Mouse (Mus musculus) naive thymus-derived CD4-positive, alpha-beta T cell, adult 2 months (primary cell): ENCODE results near the gene Bicd2.
A peak's percentile ranks its signal among the peaks of the same experiment; 100 is the strongest.
"Not testable (repeated sequence)": the region's sequence is repeated elsewhere in the genome, so short reads cannot be mapped to it uniquely, and the experiment has no call there.

Experiments
- DNase-seq: peaks from one replicate; pipeline ENCODE4 v3.0.0-alpha.2; 2011; ENCODE audit warnings: low read depth

Gene Bicd2

DNA sequence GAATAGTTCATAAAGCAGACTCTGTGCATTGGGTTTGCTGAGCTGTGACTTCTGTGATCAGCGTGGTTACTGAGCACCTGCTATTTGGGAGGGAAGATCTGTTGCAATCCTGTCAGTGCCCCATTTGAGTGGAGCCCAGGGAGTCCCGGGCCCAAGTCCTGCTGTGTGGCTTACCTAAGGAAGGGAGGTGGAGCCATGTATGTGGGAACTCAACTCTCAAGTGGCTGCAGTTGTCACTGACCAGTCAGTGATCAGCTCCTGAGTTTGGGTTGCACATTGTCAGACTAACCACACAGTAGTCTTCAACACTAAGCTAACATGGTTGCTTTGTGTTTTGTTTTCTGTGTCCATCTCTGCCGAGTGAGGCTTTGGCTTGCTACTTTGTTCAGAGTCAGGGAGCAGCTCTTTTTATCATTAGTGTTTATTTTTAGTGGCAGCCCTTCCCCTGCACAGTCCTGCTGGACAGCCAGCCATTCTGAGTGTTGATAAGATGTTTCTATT, 19.6 kb downstream of the Bicd2 start:
- no peak for DNase-seq

DNA sequence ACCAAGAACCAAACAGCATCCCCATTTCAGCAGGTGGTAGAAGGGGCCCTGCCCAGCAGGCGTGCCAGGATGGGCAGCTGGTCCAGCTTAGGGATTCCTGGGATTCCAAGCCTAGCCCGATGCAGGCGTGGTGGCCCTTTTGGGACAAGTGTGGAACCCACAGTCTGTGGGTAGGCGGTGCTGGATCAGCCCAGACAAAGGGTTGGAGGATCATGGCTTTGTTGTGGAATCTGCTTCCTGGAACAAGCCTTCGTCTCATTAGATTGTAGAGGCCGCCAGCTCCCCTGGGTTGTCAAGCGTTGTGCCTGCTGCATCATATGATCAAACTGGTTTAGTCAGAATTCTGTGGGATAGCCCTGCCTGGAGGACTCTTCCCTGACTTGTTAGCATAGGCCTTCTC, 21.0 kb downstream of the Bicd2 start:
- no peak for DNase-seq

DNA sequence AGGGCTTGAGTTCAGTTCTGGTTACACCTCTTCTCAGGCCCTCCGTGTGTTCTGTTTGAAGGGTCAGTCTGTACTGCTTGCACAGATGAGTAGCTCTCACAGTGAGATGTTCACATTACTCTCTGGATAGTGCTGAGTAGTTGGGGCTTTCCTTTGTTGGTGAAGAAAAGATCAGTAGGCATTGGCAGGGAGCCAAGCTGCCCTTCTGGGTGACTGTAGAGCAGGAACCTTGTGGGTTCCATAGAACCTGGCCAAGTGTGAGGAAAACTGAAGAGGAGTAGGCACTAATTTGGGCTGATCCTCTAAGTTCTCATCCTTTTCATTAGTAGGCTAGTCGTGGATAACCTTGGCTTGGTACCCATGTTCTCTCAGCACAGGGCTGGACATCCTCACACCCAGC, 21.4 kb downstream of the Bicd2 start:
- peak; percentile 44 for DNase-seq

DNA sequence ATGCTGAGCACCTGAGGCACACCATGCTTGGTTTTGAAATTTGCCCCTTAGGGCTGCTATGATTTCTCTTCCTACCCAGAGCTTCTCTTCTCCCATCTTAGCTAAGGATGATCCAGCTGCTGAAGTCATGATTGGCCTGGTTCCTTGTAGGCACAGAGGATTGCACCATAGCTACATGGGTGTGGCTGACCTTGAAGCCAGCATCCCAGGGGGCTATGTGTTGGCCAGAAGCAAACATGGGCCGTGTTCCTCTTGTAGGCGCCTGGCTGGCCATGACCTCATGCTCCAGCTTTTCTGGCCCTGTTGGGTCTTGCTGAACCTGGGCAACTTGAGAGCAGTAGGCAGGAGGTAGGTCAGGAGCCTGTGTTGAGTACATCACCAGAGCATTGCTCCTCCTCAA, 23.3 kb downstream of the Bicd2 start:
- no peak for DNase-seq

DNA sequence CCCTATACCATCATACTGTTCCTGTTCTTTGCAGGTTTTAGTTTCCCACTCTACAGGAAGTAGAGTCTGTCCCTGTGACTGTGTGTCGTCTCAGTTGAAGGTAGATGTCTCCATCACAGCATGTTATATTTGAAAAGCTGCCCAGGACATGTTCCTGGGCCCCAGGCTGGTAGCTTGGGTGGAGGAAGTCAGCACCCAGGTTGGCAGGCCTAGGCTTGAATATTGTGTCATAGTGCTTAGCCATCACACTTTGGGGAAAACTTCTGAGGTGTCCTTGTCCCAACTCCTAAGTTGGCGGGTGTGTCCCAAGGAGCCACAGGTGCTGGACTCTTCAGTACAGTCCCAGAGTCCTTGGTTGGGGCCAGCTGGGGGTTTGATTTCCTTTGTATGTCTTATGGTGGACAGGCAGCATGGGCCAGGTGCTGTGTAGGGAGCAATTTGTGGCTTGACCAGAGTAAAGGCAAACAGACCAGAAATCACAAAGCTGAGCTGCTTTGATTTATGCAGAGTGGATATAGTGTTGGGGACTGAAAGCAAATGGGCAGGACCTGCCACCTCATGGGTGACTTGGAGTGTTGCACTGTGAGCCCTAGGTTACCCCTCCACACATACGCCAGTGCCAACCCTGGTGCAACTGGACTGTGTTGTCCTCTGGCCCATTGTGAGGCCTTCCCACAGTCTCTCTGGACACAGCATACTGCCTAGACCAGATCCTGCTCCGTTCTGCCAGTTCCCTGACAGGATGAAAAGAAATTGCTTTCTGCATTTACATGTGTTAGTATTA, 26.5 kb downstream of the Bicd2 start:
- DNase-seq: no peak

DNA sequence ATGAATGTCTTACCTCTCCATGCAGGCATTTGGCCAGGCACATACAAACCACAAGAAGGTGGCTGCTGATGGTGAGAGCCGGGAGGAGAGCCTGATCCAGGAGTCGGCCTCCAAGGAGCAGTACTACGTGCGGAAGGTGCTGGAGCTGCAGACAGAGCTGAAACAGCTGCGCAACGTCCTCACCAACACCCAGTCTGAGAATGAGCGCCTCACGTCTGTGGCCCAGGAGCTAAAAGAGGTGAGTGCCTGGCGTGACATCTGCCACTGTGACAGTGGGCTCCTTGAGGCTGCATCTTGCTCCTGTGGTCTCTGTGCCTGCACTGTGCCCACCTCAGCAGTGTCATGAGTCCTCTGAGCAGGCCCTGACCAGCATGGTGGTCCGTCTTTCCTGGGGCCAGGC, 28.0 kb downstream of the Bicd2 start:
- DNase-seq: no peak

DNA sequence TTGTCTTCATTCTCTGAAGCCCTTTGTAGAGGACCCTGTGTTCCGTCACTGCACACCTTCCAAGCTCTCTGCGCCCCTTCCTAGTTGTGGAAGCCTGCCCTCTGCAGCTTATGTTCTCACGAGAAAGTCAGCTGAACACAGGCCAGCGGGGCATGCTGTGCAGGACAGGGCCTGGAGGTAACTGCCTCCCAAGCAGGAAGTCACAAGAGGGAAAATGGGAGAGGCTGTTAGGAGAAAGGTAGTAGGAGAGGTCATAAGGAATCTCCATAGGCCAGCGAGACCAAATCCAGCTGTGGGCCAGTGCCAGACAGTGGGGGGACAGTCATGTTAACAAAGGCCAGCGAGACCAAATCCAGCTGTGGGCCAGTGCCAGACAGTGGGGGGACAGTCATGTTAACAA, 28.8 kb downstream of the Bicd2 start:
- not testable (repeated sequence) for DNase-seq

DNA sequence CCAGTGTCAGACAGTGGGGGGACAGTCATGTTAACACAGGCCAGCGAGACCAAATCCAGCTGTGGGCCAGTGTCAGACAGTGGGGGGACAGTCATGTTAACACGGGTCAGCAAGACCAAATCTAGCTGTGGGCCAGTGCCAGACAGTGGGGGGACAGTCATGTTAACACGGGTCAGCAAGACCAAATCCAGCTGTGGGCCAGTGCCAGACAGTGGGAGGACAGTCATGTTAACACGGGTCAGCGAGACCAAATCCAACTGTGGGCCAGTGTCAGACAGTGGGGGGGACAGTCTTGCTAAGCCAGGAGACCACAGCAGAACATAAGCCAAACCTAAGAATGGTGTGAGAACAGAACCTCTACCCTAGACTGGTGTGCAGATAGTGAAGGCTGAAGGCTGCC, 29.5 kb downstream of the Bicd2 start:
- not testable (repeated sequence) for DNase-seq

DNA sequence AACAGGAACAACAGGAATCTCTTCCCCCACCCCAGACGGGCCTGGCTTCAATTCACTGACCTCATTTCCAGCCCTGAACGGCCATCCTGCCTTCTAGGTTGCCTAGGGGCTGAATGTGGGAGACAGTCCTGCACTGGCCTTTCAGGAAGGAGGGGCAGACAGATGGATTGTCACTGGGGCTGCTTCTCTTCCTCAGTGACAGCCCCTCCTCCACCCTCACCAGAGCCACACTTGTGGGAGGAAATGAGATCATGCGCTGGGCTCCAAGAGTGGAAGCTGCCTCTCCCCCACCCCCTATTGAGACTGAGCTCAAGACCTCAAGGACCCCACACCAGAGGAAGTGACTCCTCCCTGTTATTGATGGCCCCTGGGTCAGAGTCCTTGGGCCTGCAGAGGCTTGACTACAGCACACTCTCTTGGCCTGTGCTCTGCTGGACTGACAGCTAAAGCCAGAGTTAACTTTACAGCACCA, 30.1 kb downstream of the Bicd2 start:
- peak; percentile 68 for DNase-seq

DNA sequence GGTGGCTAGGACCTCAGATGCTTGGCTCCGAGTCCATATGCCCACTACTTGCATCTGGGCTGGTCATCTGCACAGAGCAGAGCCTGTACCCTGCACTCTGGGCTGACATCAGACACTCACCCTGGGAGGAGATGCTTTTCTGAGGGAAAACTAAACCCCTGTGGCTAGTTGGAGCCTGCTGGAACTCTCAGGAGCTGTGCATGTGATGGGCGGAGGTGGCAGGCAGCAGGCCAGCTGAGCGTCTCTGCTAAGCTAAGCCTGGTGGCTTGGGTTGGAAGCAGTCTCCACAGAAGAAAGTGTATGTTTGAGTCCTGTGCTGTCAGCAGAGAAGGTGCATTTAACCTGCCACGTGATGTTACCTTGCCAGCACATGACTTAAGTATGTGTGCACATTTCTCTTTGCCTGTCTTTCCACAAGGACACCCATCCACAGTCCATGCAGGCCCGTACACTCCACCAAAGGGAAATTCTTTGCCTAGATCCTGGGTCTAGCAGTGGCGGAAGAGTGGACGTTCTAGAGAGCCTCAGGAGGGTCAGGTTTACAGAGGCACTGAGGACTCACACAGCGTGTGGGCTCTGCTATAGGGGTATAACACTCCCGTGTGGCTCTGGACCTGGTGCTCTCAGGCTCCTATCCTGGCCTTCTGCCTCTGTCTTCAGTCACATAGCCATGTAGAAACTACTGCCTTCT, 31.1 kb downstream of the Bicd2 start:
- no peak for DNase-seq

DNA sequence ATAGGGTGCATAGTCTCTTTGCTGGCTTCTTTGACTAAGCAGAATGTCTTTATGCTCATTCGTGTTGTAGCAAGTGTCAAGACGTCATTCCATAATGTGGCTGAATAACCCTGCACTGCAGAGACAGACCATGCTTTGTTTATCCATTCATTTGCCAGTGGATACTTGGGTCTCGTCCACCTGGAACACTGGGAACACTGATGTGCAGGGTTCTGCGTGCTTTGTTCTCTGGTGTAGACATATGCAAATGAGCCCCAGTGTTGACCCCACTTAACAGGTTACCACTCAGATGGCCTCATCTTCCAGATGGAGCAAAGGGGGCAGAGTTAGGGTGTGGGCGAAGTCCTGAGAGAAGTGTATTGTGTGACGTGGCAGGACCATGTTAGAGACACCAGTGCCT, 32.9 kb downstream of the Bicd2 start:
- no peak for DNase-seq

DNA sequence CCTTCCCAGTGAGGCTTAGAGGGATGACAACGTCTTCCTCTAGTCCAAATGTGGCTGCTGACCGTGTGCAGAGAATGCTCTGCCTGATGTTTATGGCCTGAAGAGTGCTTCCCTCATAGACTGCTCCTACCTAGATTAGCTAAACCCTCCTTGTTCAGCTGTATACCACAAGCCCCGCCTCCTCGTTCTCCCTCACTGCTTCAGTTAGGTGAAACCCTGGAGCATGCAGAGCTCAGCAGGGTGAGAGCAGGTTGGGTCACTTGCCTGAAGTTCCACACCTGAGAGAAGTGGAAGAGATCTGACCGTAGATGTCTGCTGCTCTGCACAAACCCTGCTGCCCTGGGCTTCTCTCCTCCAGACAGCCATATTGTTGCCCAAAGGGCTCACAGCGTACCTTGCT, 33.3 kb downstream of the Bicd2 start:
- DNase-seq: no peak

DNA sequence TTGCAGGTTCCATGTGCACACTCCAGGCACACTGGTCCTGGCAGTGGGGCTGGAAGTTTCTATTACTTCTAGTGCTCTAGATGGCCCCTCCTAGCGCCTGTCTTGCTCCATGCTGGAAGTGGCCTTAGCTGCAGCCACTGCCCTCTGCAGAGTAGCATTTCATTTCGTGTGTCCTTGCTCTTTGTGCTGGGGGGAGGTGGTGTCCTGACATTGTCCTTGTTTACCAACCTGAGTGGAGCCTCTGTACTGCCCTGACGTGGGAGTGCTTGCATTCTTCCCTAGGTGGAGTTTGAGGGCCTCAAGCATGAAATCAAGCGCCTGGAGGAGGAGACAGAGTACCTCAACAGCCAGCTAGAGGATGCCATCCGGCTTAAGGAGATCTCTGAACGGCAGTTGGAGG, 36.2 kb downstream of the Bicd2 start:
- DNase-seq: no peak

DNA sequence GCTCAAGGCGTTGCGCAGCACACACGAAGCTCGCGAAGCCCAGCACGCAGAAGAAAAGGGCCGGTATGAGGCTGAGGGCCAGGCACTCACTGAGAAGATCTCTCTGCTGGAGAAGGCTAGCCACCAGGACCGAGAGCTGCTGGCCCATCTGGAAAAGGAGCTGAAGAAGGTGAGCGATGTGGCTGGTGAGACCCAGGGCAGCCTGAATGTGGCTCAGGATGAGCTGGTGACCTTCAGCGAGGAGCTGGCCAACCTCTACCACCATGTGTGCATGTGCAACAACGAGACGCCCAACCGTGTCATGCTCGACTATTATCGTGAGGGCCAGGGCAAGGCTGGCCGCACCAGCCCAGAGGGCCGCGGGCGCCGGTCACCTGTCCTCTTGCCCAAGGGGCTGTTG, 37.9 kb downstream of the Bicd2 start:
- DNase-seq: no peak

DNA sequence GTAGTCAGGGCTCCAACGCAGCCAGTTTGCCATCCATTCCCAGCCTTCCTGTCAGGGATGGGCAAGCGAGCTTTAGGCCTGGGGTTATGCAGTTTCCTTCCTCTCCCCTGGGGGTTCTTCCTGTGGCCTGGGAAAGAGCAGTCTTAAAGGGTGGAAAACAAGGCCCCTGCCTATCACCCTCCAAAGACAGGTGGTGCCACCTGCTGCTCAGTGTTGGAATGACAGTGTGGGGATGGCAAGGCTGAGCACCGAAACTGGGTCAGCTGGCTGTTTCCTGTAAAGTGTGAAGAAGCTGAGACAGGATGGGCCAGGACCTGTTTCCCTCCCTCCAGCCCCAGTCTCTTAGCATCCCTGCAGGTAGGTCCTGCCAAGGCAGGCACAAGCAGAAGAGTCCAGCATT, 39.8 kb downstream of the Bicd2 start:
- peak; percentile 88 for DNase-seq

DNA sequence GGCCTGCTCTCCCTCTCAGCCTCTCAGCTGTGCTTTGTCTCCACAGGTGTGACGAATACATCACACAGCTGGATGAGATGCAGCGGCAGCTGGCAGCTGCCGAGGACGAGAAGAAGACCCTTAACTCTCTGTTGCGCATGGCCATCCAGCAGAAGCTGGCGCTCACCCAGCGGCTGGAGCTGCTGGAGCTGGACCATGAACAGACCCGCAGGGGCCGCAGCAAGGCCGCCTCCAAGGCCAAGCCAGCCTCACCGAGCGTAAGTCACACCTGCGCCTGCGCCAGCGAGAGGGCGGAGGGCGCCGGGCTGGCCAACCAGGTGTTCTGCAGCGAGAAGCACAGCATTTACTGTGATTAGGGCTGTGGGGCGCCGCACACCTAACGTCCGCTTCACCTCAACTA, 41.6 kb downstream of the Bicd2 start:
- DNase-seq: no peak

DNA sequence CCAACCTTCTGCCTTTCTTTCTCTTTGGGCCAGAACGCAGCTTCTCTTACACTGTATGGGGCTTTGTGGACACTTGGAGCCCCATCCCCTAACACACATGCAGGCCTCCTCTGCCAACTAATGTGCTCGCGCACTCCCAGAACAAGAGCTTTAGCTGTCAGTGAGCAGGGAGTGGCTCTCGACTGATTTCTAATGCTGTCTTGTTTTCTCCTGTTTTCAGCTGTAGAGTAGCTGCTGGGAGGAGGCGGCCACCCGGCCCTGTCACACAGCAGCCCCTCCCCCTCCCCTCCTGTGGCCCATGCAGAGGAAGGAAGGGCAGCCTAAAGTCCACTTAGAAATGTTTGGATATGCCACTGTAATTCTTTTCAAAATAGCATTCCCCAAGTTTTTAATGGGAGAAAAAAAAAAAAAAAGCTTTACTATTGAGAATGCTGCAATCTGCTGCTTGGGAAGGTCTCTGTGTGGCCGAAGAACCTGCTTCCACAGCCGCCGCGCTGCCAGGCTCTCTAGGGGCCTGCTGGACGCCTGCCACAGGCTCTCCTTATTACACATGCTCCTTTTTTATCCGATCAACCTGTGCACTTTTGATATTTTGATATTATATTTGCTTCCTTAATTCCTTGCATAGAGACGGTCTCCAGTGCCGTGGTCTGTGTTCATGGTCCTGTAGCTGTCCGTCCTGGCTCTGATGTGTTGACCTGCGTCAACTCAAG, 43.5 kb downstream of the Bicd2 start:
- no peak for DNase-seq

DNA sequence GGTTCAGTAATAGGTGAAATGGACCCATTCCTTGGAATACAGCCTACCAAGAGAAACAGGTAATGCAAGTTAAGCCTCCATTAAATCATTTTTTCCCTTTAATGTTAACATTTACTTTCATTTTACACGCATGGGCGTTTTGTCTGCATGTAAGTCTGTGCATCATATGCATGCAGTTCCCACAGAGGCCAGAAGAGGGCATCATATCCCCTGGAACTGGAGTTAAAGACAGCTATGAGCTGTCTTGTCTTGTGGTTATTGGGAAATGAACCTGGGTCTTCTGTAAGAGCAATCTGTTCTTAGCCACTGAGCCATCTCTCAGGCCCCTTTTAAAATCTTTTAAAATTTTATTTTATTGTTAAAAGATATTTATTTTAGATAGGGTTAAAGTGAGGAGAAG, 50.0 kb downstream of the Bicd2 start:
- DNase-seq: peak; percentile 40

DNA sequence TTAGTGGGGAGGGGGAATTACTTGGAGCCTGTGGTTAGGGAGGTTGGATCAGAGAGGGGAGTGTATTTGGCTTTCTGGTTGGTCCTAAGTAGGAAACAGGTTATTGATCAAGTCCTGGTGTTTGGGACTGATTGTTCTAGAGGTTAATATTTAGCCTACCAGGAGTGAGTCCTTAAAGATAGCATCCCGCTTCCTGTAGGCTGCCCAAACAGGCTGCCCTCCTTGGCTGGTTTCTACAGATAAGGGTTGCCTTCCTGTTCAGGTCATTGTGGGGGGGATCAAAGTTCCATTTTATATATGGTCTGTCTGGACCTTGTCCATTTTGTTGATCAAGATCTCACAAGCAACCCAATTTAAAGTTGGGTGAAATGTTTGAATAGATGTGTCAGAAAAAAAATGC, 52.2 kb downstream of the Bicd2 start:
- DNase-seq: no peak

DNA sequence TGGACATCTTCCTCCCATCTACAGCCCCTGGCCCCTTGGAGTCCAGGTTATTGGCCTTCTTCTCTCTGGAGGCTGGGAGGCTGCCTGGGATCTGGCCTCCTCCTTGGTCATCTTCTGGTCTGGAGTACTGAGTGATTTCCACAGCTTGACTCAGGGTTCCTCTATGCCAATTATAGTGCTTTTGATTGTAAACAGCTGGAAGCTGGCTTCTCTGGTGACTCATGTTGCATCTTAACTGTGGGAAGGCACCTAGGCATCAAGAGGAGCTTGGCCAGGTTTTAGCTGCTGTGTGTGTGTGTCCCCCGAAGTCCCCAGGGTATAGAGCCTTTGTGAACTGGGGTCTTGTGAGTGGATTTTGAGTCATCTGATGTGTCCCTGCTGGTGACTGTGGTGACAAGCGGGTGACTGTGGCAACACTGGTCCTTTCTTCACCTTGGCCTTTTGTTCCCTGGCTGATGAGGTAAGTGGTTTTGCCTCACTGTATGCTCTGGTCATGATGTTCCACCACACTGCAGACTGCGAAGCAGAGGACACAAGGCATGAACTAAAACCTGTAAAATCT, 53.6 kb downstream of the Bicd2 start:
- DNase-seq: no peak

DNA sequence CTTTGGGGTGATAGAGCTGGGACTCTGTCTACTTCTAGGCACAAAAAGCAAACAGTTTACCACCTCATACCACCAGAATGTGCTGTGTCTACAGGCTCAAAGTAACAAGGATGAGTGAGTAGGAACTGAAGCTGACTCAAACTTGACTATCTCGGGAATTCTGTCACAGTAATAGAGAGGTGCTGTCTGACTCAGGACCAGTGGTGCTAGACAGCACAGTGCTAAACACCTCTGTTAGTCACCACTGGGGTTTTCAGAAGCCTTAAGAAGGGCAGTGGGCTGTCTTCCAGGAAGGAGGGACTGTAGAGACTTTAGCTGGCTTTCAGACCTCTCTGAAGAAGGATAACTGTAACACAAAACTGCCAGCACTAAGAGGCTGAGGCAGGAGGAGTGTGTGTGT, 55.4 kb downstream of the Bicd2 start:
- DNase-seq: no peak

DNA sequence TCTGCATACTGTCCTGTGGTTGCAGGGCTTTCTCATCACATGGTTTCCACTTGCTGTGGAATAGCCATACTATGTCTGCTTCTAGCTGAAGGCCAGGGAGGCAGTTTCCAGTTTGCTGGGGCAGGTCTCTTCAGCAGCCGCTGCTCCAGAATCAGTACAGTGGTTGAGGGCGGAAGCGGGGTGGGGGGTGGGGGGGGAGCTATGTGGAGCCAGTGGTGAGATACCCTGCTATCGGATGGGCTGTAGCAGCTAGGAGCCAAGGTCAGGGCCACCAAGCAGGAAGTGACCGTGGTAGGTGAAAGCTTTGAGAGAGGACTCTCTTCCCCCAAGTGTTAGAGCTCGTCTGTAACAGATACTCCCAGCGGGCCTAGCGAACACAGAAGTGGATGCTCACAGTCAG, 56.8 kb downstream of the Bicd2 start:
- DNase-seq: no peak

DNA sequence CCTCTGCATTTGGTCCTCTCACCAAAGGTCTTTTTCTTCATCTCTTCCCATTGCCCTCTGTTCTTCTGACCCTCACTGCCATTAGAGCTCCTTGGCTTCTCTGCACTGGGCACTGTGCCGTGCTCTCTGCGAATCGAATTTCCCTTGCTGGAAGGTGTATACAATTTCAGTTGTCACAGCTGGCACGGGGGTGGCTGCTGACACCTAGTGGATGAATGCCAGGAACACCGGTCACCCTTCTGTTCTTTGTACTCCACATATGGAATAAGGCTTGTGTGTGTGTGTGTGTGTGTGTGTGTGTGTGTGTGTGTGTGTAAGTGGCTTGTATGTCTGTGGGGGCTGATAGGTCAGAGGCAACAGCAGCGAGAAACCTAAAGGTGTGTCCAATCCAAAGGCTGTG, 58.8 kb downstream of the Bicd2 start:
- DNase-seq: peak; percentile 46
